Mouse (Mus musculus) bone marrow macrophage, adult 2 months (primary cell): ENCODE results near the gene Babam2. TPM values are rescaled to one million over a fixed set of nuclear protein-coding genes. Genes with fewer than 3 reads are reported as not detected.

Source experiments
- H3K27ac ChIP-seq: 2 replicates; pipeline ENCODE4 v1.5.1; 2012; ENCODE audit warnings: low read depth, low read length; ENCODE audit not compliant: insufficient read depth
- H3K4me1 ChIP-seq: 2 replicates; pipeline ENCODE4 v1.6.1; 2012; ENCODE audit warnings: low read length; ENCODE audit not compliant: control insufficient read depth, insufficient read depth
- H3K4me3 ChIP-seq: 2 replicates; pipeline ENCODE4 v1.5.1; 2012; ENCODE audit warnings: mild to moderate bottlenecking, low read length, moderate library complexity; ENCODE audit not compliant: insufficient read depth
- CTCF ChIP-seq: IDR thresholded peaks from 2 replicates; pipeline ENCODE4 v1.5.1; 2012; ENCODE audit warnings: low read depth, mild to moderate bottlenecking, low read length, moderate library complexity
- POLR2A ChIP-seq: IDR thresholded peaks from 2 replicates; pipeline ENCODE4 v1.6.1; 2012; ENCODE audit warnings: mild to moderate bottlenecking, low read depth, low read length, borderline replicate concordance
- polyA plus RNA-seq: library from polyadenylated mRNA; stranded (reverse); fragments of >200 nt; gene quantifications from 2 replicates; pipeline ENCODE4 v1.2.4, GENCODE M21; 2012; ENCODE audit not compliant: missing spikeins, insufficient read depth, insufficient read length

Gene Babam2
- polyA plus RNA-seq, 1 experiment, result 69.4 TPM

DNA sequence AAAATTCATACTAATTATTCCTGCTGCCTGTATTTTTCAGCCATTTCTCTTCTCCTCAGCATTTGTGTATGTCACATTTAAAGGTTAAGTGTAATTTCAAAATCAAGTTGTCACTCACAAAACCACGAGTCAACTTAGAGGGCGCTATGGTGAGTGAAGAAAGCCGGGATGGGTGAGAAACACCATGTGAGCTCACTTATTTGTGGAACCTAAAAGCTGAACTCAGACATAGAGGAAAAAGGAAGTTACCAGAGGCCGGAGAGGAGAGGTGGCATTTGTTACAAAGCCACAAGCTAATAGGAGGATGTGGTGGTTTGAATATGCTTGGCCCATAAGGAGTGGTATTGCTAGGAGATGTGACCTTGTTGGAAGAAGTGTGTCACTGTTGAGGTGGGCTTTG lies 17.3 kb upstream of the Babam2 start:
- TF ChIP-seq CTCF (no peak), POLR2A (no peak)
- Histone ChIP-seq H3K4me3 (no peak overlapping the region), H3K27ac (no peak overlapping the region), H3K4me1 (no peaks in the 10 kb centered on the region)

DNA sequence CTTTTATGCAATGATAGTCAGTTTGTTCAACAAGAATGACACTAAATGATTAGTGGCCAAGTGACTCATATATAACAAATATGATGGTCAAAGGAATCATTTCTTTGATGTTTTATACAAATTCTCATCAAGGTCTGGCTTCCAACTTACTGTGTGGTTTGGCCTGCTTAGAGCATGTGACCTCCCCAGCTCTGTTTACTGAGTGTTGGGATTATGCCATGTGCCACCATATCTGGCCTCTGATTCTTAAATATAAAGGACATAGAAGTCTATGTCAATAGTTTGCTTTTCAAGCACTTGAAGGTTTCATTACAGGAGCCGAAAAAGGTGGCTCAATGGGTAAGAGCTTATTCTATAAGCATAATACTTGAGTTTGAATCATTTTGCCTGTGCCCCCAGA lies 15.2 kb upstream of the Babam2 start:
- Histone ChIP-seq H3K4me3 (no peak overlapping the region), H3K27ac (no peak overlapping the region), H3K4me1 (no peaks in the 10 kb centered on the region)
- TF ChIP-seq POLR2A (no peak), CTCF (no peak)

- H3K4me3 ChIP-seq, result no peak overlapping the region
- H3K4me1 ChIP-seq, result no peaks in the 10 kb centered on the region
- TF ChIP-seq POLR2A (no peak), CTCF (no peak)
- H3K27ac ChIP-seq, result no peak overlapping the region
Observed at GRCm38 (mm10) chr5:31686040-31686439, 11.4 kb upstream of the Babam2 start.

DNA sequence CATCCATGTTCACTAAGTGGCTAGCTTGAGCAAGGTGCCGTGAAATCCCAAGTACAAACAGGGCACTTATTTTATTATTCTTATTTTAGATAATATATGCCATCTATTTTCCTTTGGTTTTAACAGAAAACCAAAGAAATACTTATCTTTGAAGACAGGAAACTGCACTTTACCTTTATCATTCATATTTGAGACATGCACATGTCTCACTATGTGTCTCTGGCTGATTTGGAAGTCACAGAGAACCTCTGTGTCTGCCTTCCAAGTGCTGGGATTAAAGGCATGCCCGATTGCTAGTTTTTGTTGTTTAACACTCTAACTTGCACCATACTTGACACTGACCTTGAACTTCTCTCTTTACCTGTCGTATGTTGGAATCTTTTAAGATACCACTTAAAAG lies 9.5 kb upstream of the Babam2 start:
- Histone ChIP-seq H3K4me1 (no peaks in the 10 kb centered on the region), H3K27ac (no peak overlapping the region), H3K4me3 (no peak overlapping the region)
- TF ChIP-seq POLR2A, result no peak
- no peak for TF ChIP-seq CTCF

GRCm38 (mm10) chr5:31693191-31693590 lies 4.3 kb upstream of the Babam2 start:
- no peak for TF ChIP-seq CTCF
- TF ChIP-seq POLR2A, result no peak
- no peak overlapping the region for H3K27ac ChIP-seq
- no peak overlapping the region for H3K4me3 ChIP-seq
- no peaks in the 10 kb centered on the region; the same call in 1 of the 2 replicates for H3K4me1 ChIP-seq

GRCm38 (mm10) chr5:31696971-31697643 lies 377 bp upstream of the Babam2 start, which contains the start of gene Rbks:
Gene Rbks, minus strand, starts transcription at chr5:31697627.
- no peak for TF ChIP-seq POLR2A
- no peak for TF ChIP-seq CTCF
- Histone ChIP-seq H3K4me3 (peak within 1 kb of the TSS; percentile 71), H3K4me1 (peaks cover 3% of the 10 kb centered on the region), H3K27ac (peak within 1 kb of the TSS; percentile 92)

DNA sequence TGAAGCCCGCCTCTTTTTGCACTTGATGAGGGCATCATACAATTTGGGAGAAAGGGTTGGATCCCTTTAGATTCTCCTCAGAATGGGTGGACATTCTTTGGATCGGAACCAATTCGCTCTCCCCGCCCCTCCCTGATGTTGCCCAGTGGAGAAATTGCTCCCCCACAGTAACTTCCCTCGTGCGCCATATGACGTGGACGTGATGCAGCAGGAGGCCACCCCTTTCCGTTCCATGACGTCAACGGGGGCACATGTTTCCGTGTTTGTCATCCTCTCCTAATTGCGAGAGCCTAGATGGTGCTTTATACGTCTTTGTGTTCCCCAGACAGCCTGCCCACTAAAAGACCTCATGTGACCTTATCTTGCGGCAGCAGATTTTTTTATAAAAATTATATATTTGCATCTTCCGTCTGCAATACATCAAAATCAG lies 828 bp downstream of the Babam2 start:
- Histone ChIP-seq H3K4me1 (peaks cover 3% of the 10 kb centered on the region), H3K27ac (peak overlapping the region; percentile 90), H3K4me3 (peak overlapping the region; percentile 71)
- TF ChIP-seq CTCF (no peak), POLR2A (no peak)

DNA sequence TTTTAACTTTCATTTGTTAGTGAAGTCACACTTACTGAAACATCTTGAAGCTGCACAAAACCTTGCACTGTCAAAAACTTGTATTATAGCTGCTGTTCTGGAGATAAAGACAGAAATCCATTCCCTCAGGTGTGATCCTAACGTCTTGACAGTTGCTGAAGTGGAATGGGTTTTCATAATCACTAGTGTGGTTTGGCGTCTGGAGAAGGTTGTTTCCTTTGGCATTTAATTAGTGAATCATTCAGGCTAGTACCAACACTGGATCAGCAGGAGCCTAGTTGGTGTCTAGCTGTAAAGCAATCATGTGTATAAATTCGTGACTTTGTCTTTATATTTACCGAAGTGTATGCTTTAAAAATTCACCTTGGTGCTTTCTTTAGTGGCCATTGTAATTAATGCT lies 1.4 kb downstream of the Babam2 start:
- Histone ChIP-seq H3K27ac (peak overlapping the region; percentile 39; the same call in 1 of the 2 replicates), H3K4me1 (peaks cover 3% of the 10 kb centered on the region), H3K4me3 (no peak overlapping the region)
- TF ChIP-seq POLR2A (no peak), CTCF (no peak)

DNA sequence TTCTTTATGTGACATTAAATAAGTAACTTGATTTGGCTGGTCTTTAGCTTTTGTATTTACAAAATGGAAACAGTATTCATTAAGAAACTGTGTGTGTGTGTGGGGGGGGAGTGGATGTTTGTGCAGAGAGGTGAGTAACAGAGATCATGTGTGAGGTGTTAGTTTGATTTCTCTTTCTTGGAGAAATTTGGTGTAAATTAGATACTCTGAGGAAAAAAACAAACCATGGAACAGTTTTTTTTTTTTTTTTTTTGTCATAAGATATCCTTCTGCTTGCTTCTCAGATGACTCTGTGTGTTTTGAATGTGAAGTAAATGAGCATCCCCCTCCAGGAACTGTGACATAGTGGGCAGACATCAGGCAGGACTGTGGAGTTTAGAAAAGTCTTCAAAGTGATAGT lies 1.9 kb downstream of the Babam2 start:
- Histone ChIP-seq H3K27ac (no peak overlapping the region), H3K4me3 (no peak overlapping the region), H3K4me1 (peaks cover 3% of the 10 kb centered on the region)
- TF ChIP-seq POLR2A, result no peak
- TF ChIP-seq CTCF, result no peak

GRCm38 (mm10) chr5:31704971-31705370 lies 7.5 kb downstream of the Babam2 start:
- no peak overlapping the region for H3K4me3 ChIP-seq
- no peak overlapping the region for H3K27ac ChIP-seq
- TF ChIP-seq CTCF, result no peak
- no peak for TF ChIP-seq POLR2A
- H3K4me1 ChIP-seq, result no peaks in the 10 kb centered on the region
